Mouse (Mus musculus): ENCODE measurements around the gene Cemip2. TPM values are rescaled to one million over a fixed set of nuclear protein-coding genes. Genes with fewer than 3 reads are reported as not detected.

Cemip2 gene
- polyA plus RNA-seq, 1 experiment from 2014 or later, result 83.7 TPM

- H3K9me3 ChIP-seq (ENCODE audit: control insufficient read depth, low read length), result no peaks in the 10 kb centered on the region
- no peak overlapping the region for H3K4me2 ChIP-seq
- 86% methylated on average over 5 of the region's 5 CpGs for WGBS
- H3K27me3 ChIP-seq (ENCODE audit: control insufficient read depth, insufficient read depth, low read length), result no peaks in the 10 kb centered on the region
- H3K4me1 ChIP-seq (ENCODE audit: control insufficient read depth, insufficient read depth, low read length), result no peaks in the 10 kb centered on the region
- ATAC-seq (ENCODE audit: low FRiP score), result no peak
- no peak overlapping the region for H3K4me3 ChIP-seq (ENCODE audit: low read depth, low read length)
- H3K9ac ChIP-seq (ENCODE audit: low read length), result no peak overlapping the region
- H3K27ac ChIP-seq (ENCODE audit: low read depth, low read length), result no peak overlapping the region
- peak; percentile 31 for DNase-seq (ENCODE audit: low spot score, missing footprints)
- peaks cover 30% of the 10 kb centered on the region for H3K36me3 ChIP-seq (ENCODE audit: control insufficient read depth, insufficient read depth, low read length)
These were observed 76.5 kb downstream of the Cemip2 start for GRCm38 (mm10) chr19:21854526-21855228.

- Histone ChIP-seq H3K4me1 (ENCODE audit: control insufficient read depth, insufficient read depth, low read length) (no peaks in the 10 kb centered on the region), H3K9me3 (ENCODE audit: control insufficient read depth, low read length) (no peaks in the 10 kb centered on the region), H3K27ac (ENCODE audit: low read depth, low read length) (no peak overlapping the region), H3K4me2 (no peak overlapping the region), H3K4me3 (ENCODE audit: low read depth, low read length) (no peak overlapping the region), H3K9ac (ENCODE audit: low read length) (no peak overlapping the region), H3K27me3 (ENCODE audit: control insufficient read depth, insufficient read depth, low read length) (no peaks in the 10 kb centered on the region), H3K36me3 (ENCODE audit: control insufficient read depth, insufficient read depth, low read length) (peaks cover 28% of the 10 kb centered on the region)
- 91% methylated on average over 8 of the region's 8 CpGs for WGBS
- DNase-seq (ENCODE audit: low spot score, missing footprints) (peak; percentile 66), ATAC-seq (ENCODE audit: low FRiP score) (no peak)
These were observed 77.4 kb downstream of the Cemip2 start for GRCm38 (mm10) chr19:21855421-21856128.

- Histone ChIP-seq H3K27me3 (ENCODE audit: control insufficient read depth, insufficient read depth, low read length) (no peaks in the 10 kb centered on the region), H3K4me1 (ENCODE audit: control insufficient read depth, insufficient read depth, low read length) (no peaks in the 10 kb centered on the region), H3K4me2 (no peak overlapping the region), H3K27ac (ENCODE audit: low read depth, low read length) (no peak overlapping the region), H3K9ac (ENCODE audit: low read length) (no peak overlapping the region), H3K4me3 (ENCODE audit: low read depth, low read length) (no peak overlapping the region), H3K36me3 (ENCODE audit: control insufficient read depth, insufficient read depth, low read length) (peaks cover 22% of the 10 kb centered on the region), H3K9me3 (ENCODE audit: control insufficient read depth, low read length) (no peaks in the 10 kb centered on the region)
- ATAC-seq (ENCODE audit: low FRiP score) (no peak), DNase-seq (ENCODE audit: low spot score, missing footprints) (peak; percentile 76)
- WGBS, result 90% methylated on average over 12 of the region's 12 CpGs
These were observed 80.8 kb downstream of the Cemip2 start for GRCm38 (mm10) chr19:21858846-21859521.

GRCm38 (mm10) chr19:21860132-21860531 lies 82.0 kb downstream of the Cemip2 start:
- DNase-seq (ENCODE audit: low spot score, missing footprints), result peak; percentile 80

GRCm38 (mm10) chr19:21860894-21861293 lies 82.8 kb downstream of the Cemip2 start:
- no peak for ATAC-seq (ENCODE audit: low FRiP score)
- peaks cover 14% of the 10 kb centered on the region for H3K36me3 ChIP-seq (ENCODE audit: control insufficient read depth, insufficient read depth, low read length)
- WGBS, result 92% methylated on average over 6 of the region's 6 CpGs

More at GRCm38 (mm10) chr19:21860132-21860531, 82.0 kb downstream of the Cemip2 start:
- Histone ChIP-seq H3K27me3 (ENCODE audit: control insufficient read depth, insufficient read depth, low read length) (no peaks in the 10 kb centered on the region), H3K9me3 (ENCODE audit: control insufficient read depth, low read length) (no peaks in the 10 kb centered on the region), H3K4me3 (ENCODE audit: low read depth, low read length) (no peak overlapping the region), H3K27ac (ENCODE audit: low read depth, low read length) (no peak overlapping the region), H3K4me2 (no peak overlapping the region), H3K36me3 (ENCODE audit: control insufficient read depth, insufficient read depth, low read length) (peaks cover 20% of the 10 kb centered on the region), H3K4me1 (ENCODE audit: control insufficient read depth, insufficient read depth, low read length) (no peaks in the 10 kb centered on the region), H3K9ac (ENCODE audit: low read length) (no peak overlapping the region)
- ATAC-seq (ENCODE audit: low FRiP score), result no peak
- WGBS, result 81% methylated on average over 5 of the region's 5 CpGs

GRCm38 (mm10) chr19:21862289-21862990 lies 84.3 kb downstream of the Cemip2 start:
- 89% methylated on average over 5 of the region's 5 CpGs for WGBS

More at GRCm38 (mm10) chr19:21860894-21861293, 82.8 kb downstream of the Cemip2 start:
- Histone ChIP-seq H3K9ac (ENCODE audit: low read length) (no peak overlapping the region), H3K4me2 (no peak overlapping the region), H3K4me1 (ENCODE audit: control insufficient read depth, insufficient read depth, low read length) (no peaks in the 10 kb centered on the region), H3K27ac (ENCODE audit: low read depth, low read length) (no peak overlapping the region), H3K4me3 (ENCODE audit: low read depth, low read length) (no peak overlapping the region), H3K9me3 (ENCODE audit: control insufficient read depth, low read length) (no peaks in the 10 kb centered on the region), H3K27me3 (ENCODE audit: control insufficient read depth, insufficient read depth, low read length) (no peaks in the 10 kb centered on the region)
- no peak for DNase-seq (ENCODE audit: low spot score, missing footprints)

GRCm38 (mm10) chr19:21862991-21863931 lies 85.1 kb downstream of the Cemip2 start:
- Histone ChIP-seq H3K4me2 (no peak overlapping the region), H3K4me3 (ENCODE audit: low read depth, low read length) (no peak overlapping the region), H3K4me1 (ENCODE audit: control insufficient read depth, insufficient read depth, low read length) (no peaks in the 10 kb centered on the region), H3K9me3 (ENCODE audit: control insufficient read depth, low read length) (no peaks in the 10 kb centered on the region), H3K9ac (ENCODE audit: low read length) (no peak overlapping the region), H3K36me3 (ENCODE audit: control insufficient read depth, insufficient read depth, low read length) (peaks cover 5% of the 10 kb centered on the region), H3K27me3 (ENCODE audit: control insufficient read depth, insufficient read depth, low read length) (no peaks in the 10 kb centered on the region), H3K27ac (ENCODE audit: low read depth, low read length) (no peak overlapping the region)
- no peak for ATAC-seq (ENCODE audit: low FRiP score)
- DNase-seq (ENCODE audit: low spot score, missing footprints), result peak; percentile 70
- 94% methylated on average over 9 of the region's 9 CpGs for WGBS

More at GRCm38 (mm10) chr19:21862289-21862990, 84.3 kb downstream of the Cemip2 start:
- H3K9me3 ChIP-seq (ENCODE audit: control insufficient read depth, low read length), result no peaks in the 10 kb centered on the region
- no peak overlapping the region for H3K9ac ChIP-seq (ENCODE audit: low read length)
- no peaks in the 10 kb centered on the region for H3K27me3 ChIP-seq (ENCODE audit: control insufficient read depth, insufficient read depth, low read length)
- H3K4me2 ChIP-seq, result no peak overlapping the region
- H3K36me3 ChIP-seq (ENCODE audit: control insufficient read depth, insufficient read depth, low read length), result peaks cover 8% of the 10 kb centered on the region
- H3K27ac ChIP-seq (ENCODE audit: low read depth, low read length), result no peak overlapping the region
- H3K4me1 ChIP-seq (ENCODE audit: control insufficient read depth, insufficient read depth, low read length), result no peaks in the 10 kb centered on the region
- ATAC-seq (ENCODE audit: low FRiP score), result no peak
- peak; percentile 57 for DNase-seq (ENCODE audit: low spot score, missing footprints)
- no peak overlapping the region for H3K4me3 ChIP-seq (ENCODE audit: low read depth, low read length)
